Mouse (Mus musculus) megakaryocyte, embryonic 14.5 days (primary cell): ENCODE measurements around the gene Ylpm1. TPM values are rescaled to one million over a fixed set of nuclear protein-coding genes. Genes with fewer than 3 reads are reported as not detected.

Experiments used
- H3K27me3 ChIP-seq: replicated peaks from 2 replicates; pipeline ENCODE3; 2012; ENCODE audit warnings: inconsistent platforms
- H3K36me3 ChIP-seq: replicated peaks from 2 replicates; pipeline ENCODE3; 2012; ENCODE audit warnings: low read length, inconsistent platforms, mixed read lengths
- H3K4me1 ChIP-seq: 2 replicates; pipeline ENCODE4 v1.6.1; 2012; ENCODE audit warnings: inconsistent platforms
- H3K4me3 ChIP-seq: replicated peaks from 2 replicates; pipeline ENCODE3; 2012; ENCODE audit warnings: moderate library complexity, mild to moderate bottlenecking, inconsistent platforms
- H3K9me3 ChIP-seq: 2 replicates; pipeline ENCODE4 v1.6.1; 2012; ENCODE audit warnings: inconsistent platforms
- FLI1 ChIP-seq: IDR thresholded peaks from 2 replicates; pipeline ENCODE4 v1.6.1; 2012; ENCODE audit warnings: low read length, inconsistent platforms, mixed read lengths
- GATA1 ChIP-seq: IDR thresholded peaks from 3 replicates; pipeline ENCODE4 v1.6.1; 2012; ENCODE audit warnings: mixed read lengths, low read length, inconsistent platforms, borderline replicate concordance
- polyA plus RNA-seq: library from polyadenylated mRNA; stranded (reverse); fragments of >175 nt; gene quantifications from 2 replicates; pipeline ENCODE4 v1.2.3, GENCODE M21; 2012; ENCODE audit warnings: low replicate concordance; ENCODE audit not compliant: insufficient read depth

Ylpm1 gene
- polyA plus RNA-seq, 1 experiment = 8.8 TPM

DNA sequence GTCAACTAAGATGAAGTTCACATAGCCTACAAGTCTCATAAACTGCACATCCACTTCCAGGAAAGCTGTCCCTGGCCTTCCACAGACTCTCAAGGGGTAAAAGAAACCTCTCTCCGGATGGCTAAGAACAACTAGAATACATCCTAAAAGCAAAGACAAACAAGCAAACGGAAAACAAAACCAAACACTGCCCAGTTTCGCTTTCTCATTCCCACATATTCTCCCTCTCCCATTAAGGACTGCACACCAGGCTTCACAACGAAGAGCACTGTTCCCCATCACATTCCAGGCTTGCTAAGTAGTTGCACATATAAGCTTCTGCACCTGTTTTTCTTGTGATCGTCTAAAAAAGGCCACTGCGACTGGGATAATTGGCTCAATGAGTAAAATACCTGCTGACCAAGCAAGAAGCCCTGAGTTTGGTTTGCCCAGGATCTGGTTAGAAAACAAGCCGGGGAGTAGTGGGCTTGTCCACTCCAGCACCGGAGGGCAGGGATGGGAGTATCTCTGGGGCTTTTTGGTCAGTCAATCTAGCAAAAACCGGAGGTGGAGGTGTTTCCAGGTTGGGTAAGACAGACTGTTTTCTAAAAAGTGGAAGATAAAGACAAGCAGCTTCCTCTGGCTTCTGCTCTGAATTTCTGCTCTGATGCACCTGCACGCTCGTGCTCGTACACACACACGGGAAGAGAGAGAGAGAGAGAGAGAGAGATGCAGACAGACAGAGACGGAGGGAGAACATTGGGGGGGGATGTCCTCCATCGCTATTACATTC is 26.3 kb upstream of the Ylpm1 start:
- H3K9me3 ChIP-seq = no peaks in the 10 kb centered on the region
- H3K36me3 ChIP-seq = peaks cover 38% of the 10 kb centered on the region
- no peaks in the 10 kb centered on the region for H3K27me3 ChIP-seq
- peaks cover 14% of the 10 kb centered on the region for H3K4me1 ChIP-seq
- H3K4me3 ChIP-seq = peak overlapping the region; percentile 93
- TF ChIP-seq FLI1 (no peak), GATA1 (no peak)

- peaks cover 38% of the 10 kb centered on the region for H3K36me3 ChIP-seq
- H3K9me3 ChIP-seq = no peaks in the 10 kb centered on the region
- TF ChIP-seq GATA1 (no peak), FLI1 (no peak)
Measured at GRCm38 (mm10) chr12:84970428-84971096, 25.6 kb upstream of the Ylpm1 start, which contains the start of the genes Fcf1 and Arel1. Fcf1 (plus strand) TSS chr12:84970897. Arel1 (minus strand) TSS chr12:84970900.

GRCm38 (mm10) chr12:84979264-84979862 is 16.8 kb upstream of the Ylpm1 start:
- Histone ChIP-seq H3K4me3 (no peak overlapping the region), H3K27me3 (no peaks in the 10 kb centered on the region), H3K9me3 (no peaks in the 10 kb centered on the region), H3K36me3 (peaks cover 95% of the 10 kb centered on the region), H3K4me1 (no peaks in the 10 kb centered on the region)
- no peak for TF ChIP-seq FLI1
- TF ChIP-seq GATA1 = no peak

More at GRCm38 (mm10) chr12:84970428-84971096, 25.6 kb upstream of the Ylpm1 start, which contains the start of the genes Fcf1 and Arel1:
- H3K27me3 ChIP-seq = no peaks in the 10 kb centered on the region
- peaks cover 14% of the 10 kb centered on the region for H3K4me1 ChIP-seq
- peak within 1 kb of the TSS; percentile 93 for H3K4me3 ChIP-seq

DNA sequence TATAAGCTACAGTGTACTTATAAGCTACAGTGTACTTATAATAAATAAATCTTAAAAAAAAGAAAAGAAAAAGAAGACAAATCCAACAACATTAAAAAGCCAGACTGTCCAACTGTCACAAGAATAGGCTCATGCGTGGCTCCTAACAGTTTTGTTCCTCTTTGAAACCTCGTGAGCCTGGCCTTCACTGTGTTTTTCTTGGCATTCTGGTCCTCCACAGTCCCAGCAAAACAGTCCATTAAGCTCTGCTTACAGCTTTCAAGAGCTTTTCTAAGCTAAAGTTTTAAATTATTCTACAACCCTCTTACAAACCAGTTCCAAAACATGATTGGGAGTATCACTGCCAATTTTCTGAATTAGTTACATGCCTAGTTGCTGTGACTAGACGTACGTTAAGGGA is 6.7 kb upstream of the Ylpm1 start:
- Histone ChIP-seq H3K4me3 (no peak overlapping the region), H3K36me3 (peaks cover 10% of the 10 kb centered on the region), H3K4me1 (peaks cover 13% of the 10 kb centered on the region), H3K9me3 (peaks cover 18% of the 10 kb centered on the region; the same call in 1 of the 2 replicates), H3K27me3 (peaks cover 5% of the 10 kb centered on the region)
- TF ChIP-seq FLI1 (no peak), GATA1 (no peak)

- H3K9me3 ChIP-seq = peaks cover 18% of the 10 kb centered on the region; the same call in 1 of the 2 replicates
- TF ChIP-seq GATA1 = no peak
- no peak for TF ChIP-seq FLI1
- H3K4me1 ChIP-seq = peaks cover 27% of the 10 kb centered on the region
- H3K4me3 ChIP-seq = peak overlapping the region; percentile 99
- peaks cover 2% of the 10 kb centered on the region for H3K36me3 ChIP-seq
- no peaks in the 10 kb centered on the region for H3K27me3 ChIP-seq
Measured at GRCm38 (mm10) chr12:84995112-84995761, 884 bp upstream of the Ylpm1 start.

DNA sequence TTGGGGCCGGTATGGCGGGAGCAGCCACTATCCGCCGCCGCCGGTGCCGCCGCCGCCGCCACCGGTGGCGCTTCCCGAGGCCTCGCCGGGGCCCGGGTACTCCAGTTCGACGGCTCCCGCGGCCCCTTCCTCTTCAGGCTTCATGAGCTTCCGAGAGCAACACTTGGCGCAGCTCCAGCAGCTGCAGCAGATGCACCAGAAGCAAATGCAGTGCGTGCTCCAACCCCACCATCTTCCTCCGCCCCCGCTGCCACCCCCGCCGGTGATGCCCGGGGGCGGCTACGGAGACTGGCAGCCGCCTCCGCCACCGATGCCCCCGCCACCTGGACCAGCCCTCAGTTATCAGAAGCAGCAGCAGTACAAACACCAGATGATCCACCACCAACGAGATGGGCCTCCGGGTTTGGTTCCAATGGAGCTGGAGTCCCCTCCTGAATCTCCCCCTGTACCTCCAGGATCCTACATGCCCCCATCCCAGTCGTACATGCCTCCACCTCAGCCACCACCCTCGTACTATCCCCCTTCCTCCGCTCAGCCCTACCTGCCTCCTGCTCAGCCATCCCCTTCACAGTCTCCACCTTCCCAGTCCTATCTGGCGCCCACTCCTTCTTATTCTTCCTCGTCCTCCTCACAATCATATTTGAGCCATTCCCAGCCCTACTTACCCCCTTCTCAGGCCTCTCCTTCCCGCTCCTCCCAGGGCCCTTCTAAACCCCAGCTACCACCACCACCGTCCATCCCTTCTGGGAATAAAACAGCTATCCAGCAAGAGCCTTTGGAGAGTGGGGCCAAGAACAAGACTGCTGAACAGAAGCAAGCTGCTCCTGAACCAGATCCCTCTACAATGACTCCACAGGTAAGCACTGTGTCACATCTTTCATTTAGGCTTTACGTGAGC is 629 bp downstream of the Ylpm1 start:
- H3K4me1 ChIP-seq = peaks cover 27% of the 10 kb centered on the region
- peak overlapping the region; percentile 99 for H3K4me3 ChIP-seq
- H3K36me3 ChIP-seq = peaks cover 6% of the 10 kb centered on the region
- TF ChIP-seq FLI1 = no peak
- TF ChIP-seq GATA1 = no peak
- no peaks in the 10 kb centered on the region for H3K27me3 ChIP-seq
- peaks cover 16% of the 10 kb centered on the region; the same call in 1 of the 2 replicates for H3K9me3 ChIP-seq

- Histone ChIP-seq H3K4me3 (no peak overlapping the region), H3K27me3 (no peaks in the 10 kb centered on the region), H3K4me1 (peaks cover 29% of the 10 kb centered on the region), H3K9me3 (no peaks in the 10 kb centered on the region), H3K36me3 (peaks cover 12% of the 10 kb centered on the region)
- TF ChIP-seq FLI1 = no peak
- no peak for TF ChIP-seq GATA1
Measured at GRCm38 (mm10) chr12:84999053-84999452, 2.9 kb downstream of the Ylpm1 start.

GRCm38 (mm10) chr12:85006206-85006605 is 10.1 kb downstream of the Ylpm1 start:
- TF ChIP-seq GATA1 (no peak), FLI1 (no peak)
- Histone ChIP-seq H3K4me3 (no peak overlapping the region), H3K27me3 (no peaks in the 10 kb centered on the region), H3K9me3 (no peaks in the 10 kb centered on the region), H3K36me3 (peaks cover 18% of the 10 kb centered on the region), H3K4me1 (peaks cover 18% of the 10 kb centered on the region; the same call in 1 of the 2 replicates)

GRCm38 (mm10) chr12:85007021-85007420 is 10.9 kb downstream of the Ylpm1 start:
- Histone ChIP-seq H3K36me3 (peaks cover 21% of the 10 kb centered on the region), H3K4me1 (peaks cover 18% of the 10 kb centered on the region; the same call in 1 of the 2 replicates), H3K27me3 (no peaks in the 10 kb centered on the region), H3K4me3 (no peak overlapping the region), H3K9me3 (no peaks in the 10 kb centered on the region)
- no peak for TF ChIP-seq FLI1
- no peak for TF ChIP-seq GATA1
